Mouse (Mus musculus): ENCODE measurements around the gene Il21r.

Il21r gene

GRCm38 (mm10) chr7:125638376-125638775 lies 35.1 kb downstream of the Il21r start:
- no peak for DNase-seq (ENCODE audit: low read depth, low spot score)

GRCm38 (mm10) chr7:125638870-125639386 lies 35.7 kb downstream of the Il21r start:
- peak; percentile 80 for DNase-seq (ENCODE audit: low read depth, low spot score)

GRCm38 (mm10) chr7:125643880-125644279 lies 40.7 kb downstream of the Il21r start:
- no peak for DNase-seq (ENCODE audit: low read depth, low spot score)

GRCm38 (mm10) chr7:125645413-125645812 lies 42.2 kb downstream of the Il21r start:
- DNase-seq (ENCODE audit: low read depth, low spot score), result no peak

GRCm38 (mm10) chr7:125649013-125649412 lies 45.8 kb downstream of the Il21r start:
- DNase-seq (ENCODE audit: low read depth, low spot score), result no peak

GRCm38 (mm10) chr7:125657511-125657910 lies 54.3 kb downstream of the Il21r start:
- DNase-seq (ENCODE audit: low read depth, low spot score), result no peak

GRCm38 (mm10) chr7:125663654-125664053 lies 60.4 kb downstream of the Il21r start:
- no peak for DNase-seq (ENCODE audit: low read depth, low spot score)

GRCm38 (mm10) chr7:125670865-125671264 lies 67.6 kb downstream of the Il21r start:
- no peak for DNase-seq (ENCODE audit: low read depth, low spot score)

GRCm38 (mm10) chr7:125671396-125671795 lies 68.2 kb downstream of the Il21r start:
- no peak for DNase-seq (ENCODE audit: low read depth, low spot score)

- DNase-seq (ENCODE audit: low read depth, low spot score), result peak; percentile 54
Measured at GRCm38 (mm10) chr7:125674916-125675315, 71.7 kb downstream of the Il21r start.

- peak; percentile 2 for DNase-seq (ENCODE audit: low read depth, low spot score)
Measured at GRCm38 (mm10) chr7:125678756-125679155, 75.5 kb downstream of the Il21r start.

GRCm38 (mm10) chr7:125679936-125680335 lies 76.7 kb downstream of the Il21r start:
- DNase-seq (ENCODE audit: low read depth, low spot score), result no peak
